Mouse (Mus musculus): ENCODE measurements around the gene Cacna2d3.

DNA sequence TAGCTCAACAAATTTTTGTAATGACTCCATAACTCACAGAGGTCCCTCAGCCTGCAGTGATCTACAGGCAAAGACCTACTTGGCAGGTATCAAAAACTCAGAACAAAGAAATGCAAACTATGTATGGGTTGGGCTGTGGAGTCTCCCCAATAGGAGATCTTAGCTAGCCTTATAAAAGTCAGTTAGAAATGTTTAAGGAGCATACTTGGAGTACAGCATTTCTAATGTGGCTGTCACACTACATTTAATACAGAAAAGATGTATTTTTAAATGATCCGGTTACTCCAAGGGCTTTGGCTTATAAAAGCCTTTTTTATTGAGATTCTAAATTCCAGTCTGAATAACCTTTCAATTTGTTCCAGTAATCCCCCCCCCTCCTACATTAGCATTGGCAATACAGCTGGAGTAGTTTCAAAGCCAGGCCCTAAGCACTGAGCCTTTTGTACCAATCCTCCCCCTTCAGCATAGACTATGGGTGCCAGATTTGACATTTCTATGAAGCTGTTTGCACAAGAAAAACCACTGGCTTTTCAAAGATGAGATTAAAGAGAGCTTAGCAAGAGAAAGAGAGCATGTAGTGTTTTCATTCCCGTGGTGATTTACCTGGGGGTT, 495.8 kb downstream of the Cacna2d3 start:
- TF ChIP-seq CTCF (conservative IDR thresholded peaks at IDR 0.05; ENCODE audit: low read length): no peak
- TF ChIP-seq NANOG (IDR thresholded peaks at IDR 0.05; ENCODE audit: borderline replicate concordance, low read length): no peak
- no peak for TF ChIP-seq POU5F1 (IDR thresholded peaks at IDR 0.05; ENCODE audit: borderline replicate concordance, low read length)

Measured in E14TG2a.4 (cell line).